Mouse (Mus musculus): ENCODE data around the gene Scyl3.

DNA sequence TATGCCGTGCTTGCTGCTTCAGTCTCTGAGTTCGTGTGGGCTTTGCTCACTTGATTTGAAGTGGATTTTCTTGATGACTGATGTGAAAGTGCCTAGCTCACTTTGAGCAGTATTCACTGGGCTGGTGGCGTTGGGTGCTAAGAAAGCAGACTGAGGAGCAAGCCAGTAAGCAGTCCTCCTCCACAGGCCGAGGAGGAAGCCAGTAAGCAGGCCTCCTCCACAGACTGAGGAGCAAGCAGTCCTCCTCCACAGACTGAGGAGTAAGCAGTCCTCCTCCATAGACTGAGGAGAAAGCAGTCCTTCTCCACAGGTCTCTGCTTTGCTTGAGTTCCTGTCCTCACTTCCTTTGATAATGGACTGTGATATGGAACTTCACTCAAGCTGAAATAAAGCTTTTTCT lies 63.5 kb downstream of the Scyl3 start:
- TF ChIP-seq POLR2A (IDR thresholded peaks at IDR 0.05; ENCODE audit: insufficient read length, low read depth) (no peak), POLR2AphosphoS2 (IDR thresholded peaks at IDR 0.05; ENCODE audit: insufficient read length, low read depth) (no peak), MAX (IDR thresholded peaks at IDR 0.05; ENCODE audit: low read depth) (no peak), USF1 (IDR thresholded peaks at IDR 0.05; ENCODE audit: low read depth) (no peak), MYOD1 (IDR thresholded peaks at IDR 0.05; ENCODE audit: control insufficient read depth in 1 of 3, insufficient read length in 2 of 3, low read depth in 2 of 3) (no peak), CEBPB (IDR thresholded peaks at IDR 0.05; ENCODE audit: insufficient read depth, poor library complexity, severe bottlenecking) (no peak), E2F4 (IDR thresholded peaks at IDR 0.05; ENCODE audit: insufficient read depth) (no peak), SRF (IDR thresholded peaks at IDR 0.05; ENCODE audit: control insufficient read depth, insufficient read length, low read depth) (no peak)

All from myocyte (in vitro differentiated cells).